Mouse (Mus musculus) kidney, adult 9 months (tissue): ENCODE results near the gene Olfr1082.
"Not testable (repeated sequence)": the region's sequence is repeated elsewhere in the genome, so short reads cannot be mapped to it uniquely, and the experiment has no call there.

Experiments
- DNase-seq: peaks from one replicate; pipeline ENCODE4 v3.0.0; 2022

Gene Olfr1082

GRCm38 (mm10) chr2:86598866-86599265 lies at the start of gene Olfr1082:
Gene Olfr1082, minus strand, starts transcription at chr2:86598966.
- not testable (repeated sequence) for DNase-seq

GRCm38 (mm10) chr2:86639625-86640024 lies 40.9 kb upstream of the Olfr1082 start, which contains the start of gene Olfr1084:
Gene Olfr1084, minus strand, starts transcription at chr2:86639725.
- not testable (repeated sequence) for DNase-seq

GRCm38 (mm10) chr2:86558135-86558534 lies 40.6 kb downstream of the Olfr1082 start, which contains the start of gene Olfr1080:
Gene Olfr1080, minus strand, starts transcription at chr2:86558235.
- not testable (repeated sequence) for DNase-seq
